Mouse (Mus musculus): ENCODE results near the gene Cma1. TPM values are rescaled to one million over a fixed set of nuclear protein-coding genes. Genes with fewer than 3 reads are reported as not detected.
"Not testable (repeated sequence)": the region's sequence is repeated elsewhere in the genome, so short reads cannot be mapped to it uniquely, and the experiment has no call there.

Gene Cma1
- not detected in 2 replicates for polyA plus RNA-seq (2014; fragmentation: Nextera tagmentation; extraction: Ambion mirVana)

GRCm38 (mm10) chr14:55944575-55944974 lies at the start of gene Cma1:
TSS of gene Cma1 (minus strand) at chr14:55944675.
- WGBS: 85% methylated on average over 4 of the region's 4 CpGs
- no peaks in the 10 kb centered on the region for H3K4me1 ChIP-seq (replicated peaks; ENCODE audit: control insufficient read depth, insufficient read depth, low read length)
- no peak within 1 kb of the TSS for H3K27ac ChIP-seq (ENCODE audit: low read depth, low read length)
- no peaks in the 10 kb centered on the region for H3K9me3 ChIP-seq (ENCODE audit: control insufficient read depth, low read length)
- no peak within 1 kb of the TSS for H3K4me2 ChIP-seq (replicated peaks; ENCODE audit: low read depth, low read length)
- H3K4me3 ChIP-seq (ENCODE audit: low read depth, low read length): no peak within 1 kb of the TSS
- ATAC-seq (ENCODE audit: low FRiP score) (no peak), DNase-seq (ENCODE audit: low spot score) (no peak)
- no peak within 1 kb of the TSS for H3K9ac ChIP-seq (ENCODE audit: low read depth, low read length)
- no peaks in the 10 kb centered on the region for H3K27me3 ChIP-seq (ENCODE audit: control insufficient read depth, insufficient read depth, low read length)
- no peaks in the 10 kb centered on the region for H3K36me3 ChIP-seq (ENCODE audit: control insufficient read depth, insufficient read depth, low read length)

GRCm38 (mm10) chr14:55987464-55987863 lies 43.0 kb upstream of the Cma1 start:
- not testable (repeated sequence) for DNase-seq (ENCODE audit: low spot score); H3K4me1 ChIP-seq (replicated peaks; ENCODE audit: control insufficient read depth, insufficient read depth, low read length); H3K27ac ChIP-seq (ENCODE audit: low read depth, low read length); ATAC-seq (ENCODE audit: low FRiP score); H3K4me2 ChIP-seq (replicated peaks; ENCODE audit: low read depth, low read length); H3K4me3 ChIP-seq (ENCODE audit: low read depth, low read length); H3K27me3 ChIP-seq (ENCODE audit: control insufficient read depth, insufficient read depth, low read length); H3K9ac ChIP-seq (ENCODE audit: low read depth, low read length); H3K9me3 ChIP-seq (ENCODE audit: control insufficient read depth, low read length); H3K36me3 ChIP-seq (ENCODE audit: control insufficient read depth, insufficient read depth, low read length)
- 83% methylated on average over 1 of the region's 3 CpGs for WGBS

GRCm38 (mm10) chr14:55963900-55964299 lies 19.4 kb upstream of the Cma1 start:
- not testable (repeated sequence) for H3K4me1 ChIP-seq (replicated peaks; ENCODE audit: control insufficient read depth, insufficient read depth, low read length); H3K4me2 ChIP-seq (replicated peaks; ENCODE audit: low read depth, low read length); H3K27ac ChIP-seq (ENCODE audit: low read depth, low read length); ATAC-seq (ENCODE audit: low FRiP score); H3K9me3 ChIP-seq (ENCODE audit: control insufficient read depth, low read length); H3K9ac ChIP-seq (ENCODE audit: low read depth, low read length); H3K4me3 ChIP-seq (ENCODE audit: low read depth, low read length); H3K36me3 ChIP-seq (ENCODE audit: control insufficient read depth, insufficient read depth, low read length); H3K27me3 ChIP-seq (ENCODE audit: control insufficient read depth, insufficient read depth, low read length)
- peak; percentile 15 for DNase-seq (ENCODE audit: low spot score)
- 53% methylated on average over 2 of the region's 2 CpGs for WGBS

- ATAC-seq (ENCODE audit: low FRiP score) (0 out of 2 replicates have a peak, but pooled peaks have one; percentile 30), DNase-seq (ENCODE audit: low spot score) (peak; percentile 25)
- Histone ChIP-seq H3K4me3 (ENCODE audit: low read depth, low read length) (no peak overlapping the region), H3K27ac (ENCODE audit: low read depth, low read length) (no peak overlapping the region), H3K4me2 (replicated peaks; ENCODE audit: low read depth, low read length) (no peak overlapping the region), H3K9ac (ENCODE audit: low read depth, low read length) (no peak overlapping the region), H3K27me3 (ENCODE audit: control insufficient read depth, insufficient read depth, low read length) (no peaks in the 10 kb centered on the region), H3K9me3 (ENCODE audit: control insufficient read depth, low read length) (no peaks in the 10 kb centered on the region), H3K4me1 (replicated peaks; ENCODE audit: control insufficient read depth, insufficient read depth, low read length) (no peaks in the 10 kb centered on the region), H3K36me3 (ENCODE audit: control insufficient read depth, insufficient read depth, low read length) (no peaks in the 10 kb centered on the region)
- WGBS: 0% methylated on average over 1 of the region's 1 CpGs
Observed at GRCm38 (mm10) chr14:55963263-55963662, 18.8 kb upstream of the Cma1 start.

GRCm38 (mm10) chr14:55950346-55951030 lies 6.0 kb upstream of the Cma1 start, which contains the start of gene Cma2:
TSS of gene Cma2 (plus strand) at chr14:55950980.
- Histone ChIP-seq H3K4me1 (replicated peaks; ENCODE audit: control insufficient read depth, insufficient read depth, low read length) (no peaks in the 10 kb centered on the region), H3K4me2 (replicated peaks; ENCODE audit: low read depth, low read length) (no peak within 1 kb of the TSS), H3K9ac (ENCODE audit: low read depth, low read length) (no peak within 1 kb of the TSS), H3K27me3 (ENCODE audit: control insufficient read depth, insufficient read depth, low read length) (no peaks in the 10 kb centered on the region), H3K27ac (ENCODE audit: low read depth, low read length) (no peak within 1 kb of the TSS), H3K4me3 (ENCODE audit: low read depth, low read length) (no peak within 1 kb of the TSS), H3K36me3 (ENCODE audit: control insufficient read depth, insufficient read depth, low read length) (no peaks in the 10 kb centered on the region), H3K9me3 (ENCODE audit: control insufficient read depth, low read length) (no peaks in the 10 kb centered on the region)
- ATAC-seq (ENCODE audit: low FRiP score) (no peak), DNase-seq (ENCODE audit: low spot score) (no peak)
- WGBS: 87% methylated on average over 6 of the region's 6 CpGs

- Histone ChIP-seq H3K36me3 (ENCODE audit: control insufficient read depth, insufficient read depth, low read length) (no peaks in the 10 kb centered on the region), H3K9me3 (ENCODE audit: control insufficient read depth, low read length) (no peaks in the 10 kb centered on the region), H3K4me2 (replicated peaks; ENCODE audit: low read depth, low read length) (no peak overlapping the region), H3K9ac (ENCODE audit: low read depth, low read length) (no peak overlapping the region), H3K27ac (ENCODE audit: low read depth, low read length) (no peak overlapping the region), H3K4me1 (replicated peaks; ENCODE audit: control insufficient read depth, insufficient read depth, low read length) (no peaks in the 10 kb centered on the region), H3K4me3 (ENCODE audit: low read depth, low read length) (no peak overlapping the region), H3K27me3 (ENCODE audit: control insufficient read depth, insufficient read depth, low read length) (no peaks in the 10 kb centered on the region)
- WGBS: 72% methylated on average over 2 of the region's 2 CpGs
- ATAC-seq (ENCODE audit: low FRiP score) (no peak), DNase-seq (ENCODE audit: low spot score) (no peak)
Observed at GRCm38 (mm10) chr14:55946269-55946969, 1.9 kb upstream of the Cma1 start.

- ATAC-seq (ENCODE audit: low FRiP score) (no peak), DNase-seq (ENCODE audit: low spot score) (no peak)
- Histone ChIP-seq H3K36me3 (ENCODE audit: control insufficient read depth, insufficient read depth, low read length) (no peaks in the 10 kb centered on the region), H3K4me3 (ENCODE audit: low read depth, low read length) (no peak overlapping the region), H3K4me2 (replicated peaks; ENCODE audit: low read depth, low read length) (no peak overlapping the region), H3K27ac (ENCODE audit: low read depth, low read length) (no peak overlapping the region), H3K4me1 (replicated peaks; ENCODE audit: control insufficient read depth, insufficient read depth, low read length) (no peaks in the 10 kb centered on the region), H3K9me3 (ENCODE audit: control insufficient read depth, low read length) (no peaks in the 10 kb centered on the region), H3K27me3 (ENCODE audit: control insufficient read depth, insufficient read depth, low read length) (no peaks in the 10 kb centered on the region), H3K9ac (ENCODE audit: low read depth, low read length) (no peak overlapping the region)
- WGBS: 84% methylated on average over 11 of the region's 11 CpGs
Observed at GRCm38 (mm10) chr14:55943601-55944000, 874 bp downstream of the Cma1 start.

- no peaks in the 10 kb centered on the region for H3K4me1 ChIP-seq (replicated peaks; ENCODE audit: control insufficient read depth, insufficient read depth, low read length)
Observed at GRCm38 (mm10) chr14:55940070-55940800, 4.2 kb downstream of the Cma1 start.

More at GRCm38 (mm10) chr14:55940070-55940800, 4.2 kb downstream of the Cma1 start:
- Histone ChIP-seq H3K36me3 (ENCODE audit: control insufficient read depth, insufficient read depth, low read length) (no peaks in the 10 kb centered on the region), H3K9me3 (ENCODE audit: control insufficient read depth, low read length) (no peaks in the 10 kb centered on the region), H3K9ac (ENCODE audit: low read depth, low read length) (no peak overlapping the region), H3K27ac (ENCODE audit: low read depth, low read length) (no peak overlapping the region), H3K4me2 (replicated peaks; ENCODE audit: low read depth, low read length) (no peak overlapping the region), H3K4me3 (ENCODE audit: low read depth, low read length) (no peak overlapping the region), H3K27me3 (ENCODE audit: control insufficient read depth, insufficient read depth, low read length) (no peaks in the 10 kb centered on the region)
- DNase-seq (ENCODE audit: low spot score) (peak; percentile 15), ATAC-seq (ENCODE audit: low FRiP score) (no peak)
- 57% methylated on average over 7 of the region's 7 CpGs for WGBS

All from hindbrain, embryonic 11.5 days (tissue).